Mouse (Mus musculus): ENCODE results near the gene Stard5.

Gene Stard5

GRCm38 (mm10) chr7:83662711-83663375 lies 31.1 kb downstream of the Stard5 start:
- DNase-seq (ENCODE audit: low read depth, low spot score) = no peak

DNA sequence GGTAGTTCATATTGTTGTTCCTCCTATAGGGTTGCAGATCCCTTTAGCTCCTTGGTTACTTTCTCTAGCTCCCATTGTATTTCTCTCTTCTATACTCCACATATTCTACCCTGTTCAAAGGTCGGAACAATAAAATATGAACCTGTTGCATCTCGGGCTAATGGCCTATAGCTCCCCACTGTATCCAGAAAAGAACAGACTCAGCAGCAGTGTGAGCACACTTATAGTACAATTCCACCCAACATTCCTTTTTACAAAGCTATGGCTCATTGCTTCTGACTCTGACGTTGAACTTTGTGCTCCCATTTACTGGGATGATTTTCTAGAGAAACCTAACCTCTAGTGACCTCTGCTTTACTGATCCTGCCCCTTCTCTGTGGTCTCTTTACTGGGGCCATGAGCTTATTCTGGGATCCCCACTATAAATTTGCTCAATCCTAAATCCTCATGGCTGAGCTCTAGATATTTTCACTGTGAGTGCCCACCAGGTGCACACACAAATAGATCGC lies 34.4 kb downstream of the Stard5 start:
- DNase-seq (ENCODE audit: low read depth, low spot score) = no peak

DNA sequence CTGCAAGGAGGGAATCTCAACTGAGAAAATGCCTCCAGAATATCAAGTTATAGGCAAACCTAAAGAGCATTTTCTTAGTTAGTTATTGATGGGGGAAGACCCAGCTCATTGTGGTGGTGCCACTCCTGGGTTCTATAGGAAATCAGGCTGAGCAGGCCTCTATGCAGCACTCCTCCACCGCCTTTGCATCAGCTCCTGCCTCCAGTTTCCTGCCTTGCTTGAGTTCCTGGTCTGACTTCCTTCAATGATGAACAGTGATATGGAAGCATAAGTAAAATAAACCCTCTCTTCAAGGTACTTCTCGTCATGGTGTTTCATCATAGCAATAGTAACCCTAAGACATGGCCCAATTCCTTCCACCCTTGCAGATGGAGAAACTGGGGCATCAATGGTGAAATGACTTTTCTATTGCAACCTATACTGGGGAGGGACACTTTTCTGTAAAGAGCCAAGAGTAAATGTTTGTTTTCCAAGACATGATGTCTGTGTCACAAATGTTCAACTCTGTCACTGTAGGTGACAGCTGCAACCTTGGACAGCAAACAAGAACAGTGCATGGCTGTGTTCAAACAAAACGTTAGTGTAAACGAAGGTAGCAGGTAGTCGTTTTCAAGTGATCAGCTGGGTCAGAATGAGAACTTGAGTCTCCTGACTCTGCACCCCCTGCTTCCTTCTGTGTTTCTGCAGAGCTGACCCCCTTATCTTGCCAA lies 36.3 kb downstream of the Stard5 start:
- no peak for DNase-seq (ENCODE audit: low read depth, low spot score)

- no peak for DNase-seq (ENCODE audit: low read depth, low spot score)
These were observed 37.0 kb downstream of the Stard5 start for GRCm38 (mm10) chr7:83668724-83669123.

- DNase-seq (ENCODE audit: low read depth, low spot score) = no peak
These were observed 39.8 kb downstream of the Stard5 start for GRCm38 (mm10) chr7:83671573-83671972.

- DNase-seq (ENCODE audit: low read depth, low spot score) = no peak
These were observed 43.9 kb downstream of the Stard5 start for GRCm38 (mm10) chr7:83675545-83676254.

- no peak for DNase-seq (ENCODE audit: low read depth, low spot score)
These were observed 45.5 kb downstream of the Stard5 start for GRCm38 (mm10) chr7:83677296-83677695.

DNA sequence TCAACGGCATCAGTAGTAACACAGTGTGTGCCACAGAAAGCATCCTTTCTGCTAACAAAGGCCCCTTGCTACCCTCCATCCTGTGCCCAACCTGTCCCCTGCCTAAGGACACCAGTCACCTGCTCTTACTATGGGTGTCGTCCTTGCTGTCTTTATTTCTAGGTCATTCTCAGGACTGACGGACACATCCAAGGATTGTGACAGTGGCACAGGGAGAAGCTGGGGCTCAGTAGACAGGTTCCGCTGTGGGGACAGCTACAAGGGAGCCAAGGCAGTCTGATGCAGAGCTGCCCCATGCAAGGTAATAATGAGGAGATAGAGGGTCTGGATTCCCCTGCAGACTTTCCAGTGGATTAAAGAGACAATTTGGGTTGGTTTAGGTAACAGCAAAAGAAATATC lies 46.7 kb downstream of the Stard5 start:
- no peak for DNase-seq (ENCODE audit: low read depth, low spot score)

- DNase-seq (ENCODE audit: low read depth, low spot score) = no peak
These were observed 51.0 kb downstream of the Stard5 start for GRCm38 (mm10) chr7:83682640-83683274.

DNA sequence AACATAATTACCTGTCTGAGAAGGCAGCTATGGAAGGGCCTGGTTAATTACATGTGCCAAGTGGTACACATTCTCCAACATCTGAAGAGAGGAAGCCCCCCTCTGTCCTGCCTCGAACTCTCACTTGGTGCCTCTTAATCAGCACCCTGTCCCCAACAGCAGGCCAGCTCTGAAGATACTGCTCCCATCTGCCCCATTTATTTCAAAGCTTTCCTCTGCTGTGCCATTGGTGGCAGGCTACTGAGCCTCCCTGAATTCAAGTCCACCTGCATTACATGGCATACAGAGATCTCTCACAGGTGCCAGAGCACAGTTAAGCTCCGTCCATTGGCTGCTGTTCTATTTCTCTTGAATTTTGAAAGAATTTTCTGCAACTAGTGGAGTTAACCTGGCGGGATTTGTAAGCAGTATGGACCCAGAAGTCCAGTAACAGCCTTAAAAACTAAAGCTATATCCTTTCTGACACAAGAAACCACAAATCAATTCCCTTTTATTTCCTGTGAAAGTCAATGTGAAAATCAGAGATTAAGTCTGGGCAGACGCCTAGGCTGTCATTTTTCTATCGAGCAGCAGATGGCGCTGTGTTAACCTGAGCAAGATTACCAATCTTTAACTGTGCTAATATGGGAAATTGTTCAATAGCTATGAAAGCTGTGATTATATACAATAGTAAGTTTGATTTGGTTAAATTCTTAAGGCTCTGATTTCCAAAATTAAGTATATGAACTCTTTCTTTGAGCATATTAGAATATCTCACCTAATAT lies 63.9 kb downstream of the Stard5 start:
- no peak for DNase-seq (ENCODE audit: low read depth, low spot score)

DNA sequence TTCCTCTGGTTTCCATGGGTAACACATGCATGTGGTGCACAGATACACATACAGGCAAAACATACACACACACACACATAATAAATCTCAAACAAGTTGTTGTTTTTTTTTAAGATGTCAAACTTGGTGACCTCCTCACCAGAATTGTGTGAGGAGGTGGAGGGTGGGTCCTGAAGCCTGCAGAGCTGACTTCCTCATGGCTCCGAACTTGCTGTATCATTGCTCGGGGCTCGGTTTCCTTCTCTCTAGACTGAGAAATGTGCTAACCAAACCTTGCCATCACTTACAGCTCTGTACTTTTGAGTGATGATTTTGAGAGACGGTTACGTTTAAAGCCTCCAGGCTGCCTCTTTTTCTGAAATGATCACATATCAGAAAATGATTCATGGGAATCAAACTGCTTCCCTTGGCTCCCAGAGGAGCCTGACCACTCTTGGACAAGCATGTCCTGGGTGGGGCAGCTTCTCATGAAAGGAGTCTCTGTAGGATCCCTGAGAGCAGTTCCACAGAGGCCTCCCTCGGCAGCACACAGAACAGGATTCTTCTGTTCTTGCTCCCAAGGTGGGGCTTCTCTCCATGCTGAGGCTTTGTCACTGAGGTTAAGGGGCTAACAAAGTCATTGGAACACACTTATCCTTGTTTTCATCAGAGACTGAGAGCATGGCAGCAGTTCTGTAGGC lies 67.4 kb downstream of the Stard5 start:
- no peak for DNase-seq (ENCODE audit: low read depth, low spot score)
